Mouse (Mus musculus): ENCODE data around the gene Gm11596. TPM values are rescaled to one million over a fixed set of nuclear protein-coding genes. Genes with fewer than 3 reads are reported as not detected.

Gene Gm11596
- not detected in 2 replicates for total RNA-seq (2012; rRNA removed)
- not detected in 2 replicates for total RNA-seq (2014; rRNA removed)
- polyA plus RNA-seq (2012; ENCODE audit: insufficient read length, low read depth): not detected in 2 replicates

- Histone ChIP-seq H3K9ac (ENCODE audit: insufficient read depth, low read depth) (no peak within 1 kb of the TSS), H3K4me1 (ENCODE audit: control insufficient read depth in 1 of 2, insufficient read depth in 2 of 2) (no peaks in the 10 kb centered on the region), H3K4me3 (replicated peaks in 1 of 3; ENCODE audit: low read depth in 2 of 3, low read length in 2 of 3, poor library complexity in 1 of 3) (no peak within 1 kb of the TSS), H3K79me2 (replicated peaks; ENCODE audit: control insufficient read depth, extremely low read depth, insufficient read depth, poor library complexity, severe bottlenecking) (no peaks in the 10 kb centered on the region), H3K9me3 (replicated peaks; ENCODE audit: low read length) (no peaks in the 10 kb centered on the region), H3K36me3 (replicated peaks in 1 of 2; ENCODE audit: control insufficient read depth in 1 of 2, insufficient read depth in 1 of 2, low read length in 1 of 2) (no peaks in the 10 kb centered on the region), H3K27me3 (replicated peaks) (peaks cover 57% of the 10 kb centered on the region), H3K4me2 (ENCODE audit: insufficient read depth, low read depth, poor library complexity, severe bottlenecking) (no peak within 1 kb of the TSS), H3K27ac (ENCODE audit: insufficient read depth, low read depth) (no peak within 1 kb of the TSS)
- DNase-seq (ENCODE audit: extremely low read depth): no peak
- in situ Hi-C loops (cut with MboI; ENCODE audit: low pct_ligation_motif_present, low pct_unique_long_range_greater_than_20kb, low sequenced_read_pairs) (no loop called here), dilution Hi-C loops (cut with MboI; ENCODE audit: extremely low pct_ligation_motif_present, extremely low pct_unique_long_range_greater_than_20kb, low sequenced_read_pairs) (no loop called here)
- TF ChIP-seq NRF1 (IDR thresholded peaks at IDR 0.05; ENCODE audit: low read depth, low read length) (no peak), IRF4 (IDR thresholded peaks at IDR 0.05; ENCODE audit: low read depth, low read length) (no peak), TCF12 (IDR thresholded peaks at IDR 0.05; ENCODE audit: low read depth, low read length) (no peak), SMC3 (IDR thresholded peaks at IDR 0.05; ENCODE audit: low read depth, low read length) (no peak)
Observed at GRCm38 (mm10) chr11:99793367-99793766, at the start of gene Gm11596. Gm11596 (minus strand) TSS chr11:99793467.

DNA sequence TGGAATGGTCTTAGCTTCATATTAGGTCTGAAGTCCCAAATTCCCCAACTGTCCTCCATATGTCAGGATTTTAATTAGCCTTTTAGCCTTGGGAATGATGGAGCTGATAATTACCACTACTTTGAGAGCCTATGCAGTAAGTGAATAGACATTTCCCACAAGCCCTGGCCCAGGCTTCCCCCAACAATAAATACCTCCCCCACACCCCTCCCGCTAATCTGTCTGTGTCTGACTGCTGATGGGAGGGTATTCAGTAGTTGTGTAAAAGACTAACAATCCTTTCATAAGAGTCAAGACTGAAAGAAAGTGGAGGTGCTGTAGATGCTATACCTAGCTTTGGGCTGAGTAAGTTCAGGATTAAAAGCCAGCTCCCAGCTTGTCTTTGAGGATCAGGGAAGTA lies 48.9 kb upstream of the Gm11596 start:
- Histone ChIP-seq H3K4me1 (ENCODE audit: control insufficient read depth in 1 of 2, insufficient read depth in 2 of 2) (no peaks in the 10 kb centered on the region), H3K9me3 (replicated peaks; ENCODE audit: low read length) (peaks cover 6% of the 10 kb centered on the region), H3K79me2 (replicated peaks; ENCODE audit: control insufficient read depth, extremely low read depth, insufficient read depth, poor library complexity, severe bottlenecking) (no peaks in the 10 kb centered on the region), H3K4me3 (replicated peaks in 1 of 3; ENCODE audit: low read depth in 2 of 3, low read length in 2 of 3, poor library complexity in 1 of 3) (no peak overlapping the region), H3K36me3 (replicated peaks in 1 of 2; ENCODE audit: control insufficient read depth in 1 of 2, insufficient read depth in 1 of 2, low read length in 1 of 2) (no peaks in the 10 kb centered on the region), H3K4me2 (ENCODE audit: insufficient read depth, low read depth, poor library complexity, severe bottlenecking) (no peak overlapping the region), H3K27me3 (replicated peaks) (peaks cover 63% of the 10 kb centered on the region), H3K9ac (ENCODE audit: insufficient read depth, low read depth) (no peak overlapping the region), H3K27ac (ENCODE audit: insufficient read depth, low read depth) (no peak overlapping the region)
- dilution Hi-C loops (cut with MboI; ENCODE audit: extremely low pct_ligation_motif_present, extremely low pct_unique_long_range_greater_than_20kb, low sequenced_read_pairs): no loop called here
- no peak for TF ChIP-seq TBP (conservative IDR thresholded peaks at IDR 0.05; ENCODE audit: low read depth, low read length)
- no peak for TF ChIP-seq JUND (conservative IDR thresholded peaks at IDR 0.05; ENCODE audit: low read depth, low read length)
- no peak for TF ChIP-seq EP300 (IDR thresholded peaks at IDR 0.05; ENCODE audit: low read length)
- TF ChIP-seq MEF2A (IDR thresholded peaks at IDR 0.05; ENCODE audit: borderline replicate concordance, low read depth, low read length): no peak
- TF ChIP-seq MYC (IDR thresholded peaks at IDR 0.05; ENCODE audit: low read depth, low read length): no peak
- TF ChIP-seq SMC3 (IDR thresholded peaks at IDR 0.05; ENCODE audit: low read depth, low read length): no peak
- no peak for TF ChIP-seq USF2 (conservative IDR thresholded peaks at IDR 0.05; ENCODE audit: low read depth, low read length)
- no peak for TF ChIP-seq MAX (IDR thresholded peaks at IDR 0.05; ENCODE audit: low read length)
- TF ChIP-seq BHLHE40 (IDR thresholded peaks at IDR 0.05; ENCODE audit: low read depth, low read length): no peak
- no peak for TF ChIP-seq ZC3H11A (IDR thresholded peaks at IDR 0.05; ENCODE audit: low read depth, low read length)
- TF ChIP-seq RAD21 (IDR thresholded peaks at IDR 0.05; ENCODE audit: low read depth, low read length): no peak
- TF ChIP-seq NRF1 (IDR thresholded peaks at IDR 0.05; ENCODE audit: low read depth, low read length): no peak
- TF ChIP-seq MXI1 (IDR thresholded peaks at IDR 0.05; ENCODE audit: low read depth, low read length): no peak
- no peak for TF ChIP-seq KAT2A (IDR thresholded peaks at IDR 0.05; ENCODE audit: insufficient replicate concordance, low read length)
- no peak for TF ChIP-seq UBTF (IDR thresholded peaks at IDR 0.05; ENCODE audit: low read depth, low read length)
- no peak for DNase-seq (ENCODE audit: extremely low read depth)
- in situ Hi-C loops (cut with MboI; ENCODE audit: low pct_ligation_motif_present, low pct_unique_long_range_greater_than_20kb, low sequenced_read_pairs): no loop called here
